Mouse (Mus musculus) heart, adult 11 months (tissue): ENCODE results near the gene Lrrc46.
A peak's percentile ranks its signal among the peaks of the same experiment; 100 is the strongest.

Experiments
- DNase-seq: peaks from one replicate; pipeline ENCODE4 v3.0.0; 2022

The Lrrc46 gene

DNA sequence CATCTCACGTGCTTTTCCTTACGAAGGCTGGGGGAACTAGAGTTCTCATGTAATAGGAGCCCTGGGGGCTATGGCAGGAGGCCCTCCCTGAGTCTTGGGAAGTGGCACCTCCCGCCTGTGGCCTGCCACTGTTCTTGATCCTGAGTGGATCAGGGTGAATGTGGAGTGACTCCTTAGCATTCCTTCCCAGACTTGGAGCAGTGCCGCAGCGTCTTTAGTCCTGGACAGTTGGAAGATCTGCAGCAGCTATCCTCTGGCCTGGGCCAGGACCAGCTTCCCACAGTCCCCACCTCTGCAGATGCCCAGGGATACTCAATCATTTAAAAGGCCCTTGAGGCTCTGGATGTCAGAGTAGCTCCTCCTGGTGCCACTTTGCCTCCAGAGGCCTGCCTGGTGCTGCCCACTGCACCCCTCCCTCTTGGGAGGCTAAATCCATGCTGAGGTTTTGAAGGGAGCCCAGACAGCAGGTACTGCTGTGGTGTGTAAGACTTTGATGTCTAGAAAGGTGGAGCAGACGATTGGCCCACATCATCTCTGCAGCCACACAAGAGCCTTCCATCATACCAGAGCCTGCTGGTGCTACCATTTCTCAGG, 8.4 kb upstream of the Lrrc46 start:
- DNase-seq = peak; percentile 88

DNA sequence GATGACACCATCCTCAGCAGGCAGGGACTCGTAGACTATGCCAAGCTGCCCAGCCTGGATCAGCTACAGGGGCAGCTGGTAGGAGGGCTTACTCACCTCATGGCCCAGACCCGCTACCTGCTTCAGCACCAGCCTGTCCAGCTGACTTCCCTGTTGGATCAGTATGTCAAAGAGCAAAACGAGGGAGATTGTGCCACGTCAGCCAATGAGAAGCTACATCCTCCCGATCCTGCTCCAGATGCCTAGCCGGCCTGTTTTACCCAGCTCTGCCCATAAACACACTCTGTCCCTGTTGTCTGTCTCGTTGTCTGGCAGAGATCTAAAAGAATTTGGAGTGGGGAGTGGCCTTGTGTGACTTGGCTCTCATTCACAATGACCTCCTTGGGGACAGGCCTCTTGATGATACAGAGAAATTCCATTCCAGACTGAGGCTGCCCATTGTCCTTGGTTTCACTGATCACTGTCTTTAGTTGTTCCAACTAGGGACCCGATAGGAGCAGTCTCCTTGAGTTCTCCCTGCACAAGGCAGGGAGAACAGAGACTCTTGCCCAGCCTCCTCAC, 7.0 kb upstream of the Lrrc46 start:
- DNase-seq = peak; percentile 89

DNA sequence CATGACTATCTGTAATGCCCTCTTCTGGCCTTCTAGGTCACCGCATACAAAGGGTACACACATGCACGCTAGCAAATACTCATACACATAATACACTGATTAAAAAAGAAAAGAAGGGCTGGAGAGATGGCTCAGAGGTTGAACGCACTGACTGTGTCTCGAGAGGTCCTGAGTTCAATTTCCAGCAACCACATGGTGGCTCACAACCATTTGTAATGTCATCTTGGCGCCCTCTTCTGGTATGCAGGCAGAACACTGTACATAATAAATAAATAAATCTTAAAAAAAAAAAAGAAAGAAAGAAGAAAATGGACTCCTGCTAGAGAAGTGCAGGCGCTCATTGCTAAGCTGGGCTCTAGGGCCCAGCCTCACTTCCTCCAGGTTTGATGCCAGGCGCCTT, 4.7 kb upstream of the Lrrc46 start:
- DNase-seq = no peak

DNA sequence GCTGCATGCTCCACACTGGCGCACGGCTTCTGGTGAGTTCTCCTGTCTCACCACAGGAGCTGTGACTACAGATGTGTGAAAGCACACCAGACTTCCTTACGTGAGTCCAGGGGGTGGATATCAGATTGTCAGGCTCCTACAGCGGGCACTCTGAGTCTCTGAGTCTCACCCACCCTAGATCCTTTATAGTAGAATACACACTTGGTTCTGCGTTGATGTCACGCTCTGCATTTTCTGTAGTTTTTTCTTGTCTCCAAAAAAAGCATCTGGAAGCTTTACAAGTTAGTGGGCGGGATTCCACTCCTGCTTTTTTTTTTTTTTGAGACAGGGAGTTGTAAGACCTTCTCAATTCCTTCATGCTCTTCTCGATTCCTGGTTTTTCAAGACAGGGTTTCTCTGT, 3.7 kb upstream of the Lrrc46 start:
- no peak for DNase-seq

DNA sequence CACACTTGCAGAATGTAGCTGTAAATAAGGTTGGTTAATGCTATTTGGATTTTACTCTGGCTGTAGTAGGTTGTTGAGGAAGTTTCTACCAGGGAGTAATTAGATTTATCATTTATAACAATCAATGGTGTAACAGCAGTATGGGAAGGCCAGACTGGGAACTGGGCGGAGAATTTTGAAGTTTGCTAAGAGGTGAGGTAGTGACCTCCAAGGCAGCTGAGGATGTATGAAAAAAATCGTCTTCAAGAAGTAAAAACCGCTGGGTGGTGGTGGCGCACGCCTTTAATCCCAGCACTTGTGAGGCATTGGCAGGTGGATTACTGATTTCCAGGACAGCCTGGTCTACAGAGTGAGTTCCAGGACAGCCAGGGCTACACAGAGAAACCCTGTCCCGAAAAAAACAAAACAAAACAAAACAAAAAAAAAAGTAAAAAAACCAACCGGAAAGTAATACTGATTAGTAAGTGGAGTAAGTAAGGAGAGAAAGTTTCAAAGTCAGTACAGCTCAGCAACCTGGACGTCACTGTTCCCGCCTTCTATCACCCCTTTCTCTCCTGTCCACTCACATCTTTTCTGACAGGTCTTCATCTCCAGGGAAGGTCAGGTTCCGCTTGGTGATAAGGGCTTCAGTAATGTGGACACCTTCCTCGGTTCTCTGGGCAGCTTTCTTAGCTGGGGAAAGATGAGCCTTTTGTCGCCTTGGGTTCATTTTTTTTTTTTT, 746 bp downstream of the Lrrc46 start:
- DNase-seq = no peak

DNA sequence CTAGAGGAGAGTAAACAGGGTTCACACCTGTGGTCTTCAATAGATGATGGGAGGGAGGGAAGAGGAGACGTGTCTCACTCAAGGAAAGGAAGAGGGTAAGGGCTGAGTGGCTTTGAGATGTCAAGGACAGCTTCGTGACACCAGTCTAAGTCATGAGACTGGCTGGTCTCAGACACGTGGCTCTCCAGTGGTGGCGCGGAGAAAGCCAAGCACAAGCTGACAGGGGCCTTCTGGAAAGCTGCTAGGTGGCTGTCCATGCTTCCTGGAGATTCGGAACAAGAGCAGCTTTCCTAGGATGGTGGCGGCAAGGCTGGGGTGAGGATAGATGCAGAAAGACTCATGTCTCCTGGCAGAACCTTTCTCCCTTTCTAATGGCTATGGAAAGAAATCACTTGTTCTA, 2.3 kb downstream of the Lrrc46 start:
- no peak for DNase-seq

DNA sequence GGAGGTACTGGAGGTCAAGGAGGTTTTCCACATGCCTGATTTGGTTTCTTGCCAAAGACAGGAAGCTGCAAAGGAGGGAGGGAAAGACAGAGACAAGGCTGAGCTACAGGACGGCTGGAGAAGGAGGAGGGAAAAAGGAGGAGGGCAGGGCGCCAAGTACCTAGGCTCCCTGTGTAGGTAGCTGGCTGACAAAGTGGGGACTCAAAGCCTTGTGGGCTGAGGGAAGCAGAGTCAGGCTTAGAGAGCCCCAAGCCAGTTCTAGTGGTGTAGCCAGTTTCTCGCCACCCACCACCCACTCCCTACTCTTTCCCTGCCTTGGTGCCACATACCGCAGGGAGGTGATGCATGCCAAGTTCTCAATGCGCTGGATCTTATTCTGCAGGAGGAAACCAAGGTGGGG, 5.1 kb downstream of the Lrrc46 start:
- DNase-seq = no peak

DNA sequence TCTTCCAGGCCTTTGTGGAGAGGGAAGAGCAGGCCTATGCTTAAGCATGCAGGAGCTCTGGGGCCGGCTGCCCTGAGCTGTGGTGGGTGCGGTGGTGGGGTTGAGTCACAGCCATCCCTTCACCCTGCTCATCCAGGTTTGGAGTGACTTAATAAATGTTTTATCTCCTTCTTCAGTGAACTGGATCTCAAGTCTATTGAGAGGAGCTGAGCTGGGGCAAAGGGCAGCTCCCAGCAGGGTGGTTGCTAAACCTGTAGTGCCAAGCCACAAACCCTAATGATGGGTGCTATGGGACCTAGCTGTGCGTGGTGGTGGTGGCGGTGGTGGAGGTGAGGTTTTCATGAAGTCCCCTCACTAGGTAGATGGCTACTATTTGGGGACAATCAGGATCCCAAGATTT, 7.4 kb downstream of the Lrrc46 start:
- DNase-seq = no peak

DNA sequence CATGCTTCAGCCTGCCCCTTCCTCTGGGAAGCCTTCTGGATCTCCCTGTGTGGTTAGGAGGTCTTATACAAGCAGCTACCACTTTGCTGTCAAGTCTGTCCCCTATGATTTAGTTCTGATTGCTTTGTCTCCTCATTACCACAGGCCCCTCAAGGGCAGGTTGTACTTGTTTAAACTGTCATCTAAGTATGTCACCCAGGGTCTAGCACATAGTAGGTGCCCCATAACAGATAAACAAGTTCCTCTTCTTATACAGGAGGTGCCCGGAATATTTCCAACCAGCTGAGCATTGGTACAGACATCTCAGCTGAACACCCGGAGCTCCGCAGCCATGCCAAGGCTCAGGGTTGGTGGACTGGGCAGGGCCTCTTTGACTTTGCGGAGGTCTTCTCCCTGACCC, 8.7 kb downstream of the Lrrc46 start:
- no peak for DNase-seq

DNA sequence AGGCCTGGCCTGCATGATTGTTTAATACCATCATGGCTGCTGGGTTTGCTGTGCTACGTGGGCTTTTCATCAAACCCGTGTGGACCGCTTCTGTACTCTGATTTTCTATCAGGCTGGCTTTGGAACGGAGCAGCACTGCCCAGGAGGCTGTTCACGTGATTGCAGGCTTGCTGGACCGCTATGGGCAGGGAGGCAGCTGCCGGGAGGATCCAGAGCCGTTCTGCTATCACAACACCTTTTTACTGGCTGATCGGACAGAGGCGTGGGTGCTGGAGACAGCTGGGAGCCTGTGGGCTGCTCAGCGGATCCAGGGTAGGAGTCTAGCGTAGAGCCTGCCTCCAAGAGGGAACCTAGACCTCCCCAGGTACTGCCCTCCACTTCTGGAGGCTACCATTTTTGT, 9.2 kb downstream of the Lrrc46 start:
- DNase-seq = peak; percentile 91

DNA sequence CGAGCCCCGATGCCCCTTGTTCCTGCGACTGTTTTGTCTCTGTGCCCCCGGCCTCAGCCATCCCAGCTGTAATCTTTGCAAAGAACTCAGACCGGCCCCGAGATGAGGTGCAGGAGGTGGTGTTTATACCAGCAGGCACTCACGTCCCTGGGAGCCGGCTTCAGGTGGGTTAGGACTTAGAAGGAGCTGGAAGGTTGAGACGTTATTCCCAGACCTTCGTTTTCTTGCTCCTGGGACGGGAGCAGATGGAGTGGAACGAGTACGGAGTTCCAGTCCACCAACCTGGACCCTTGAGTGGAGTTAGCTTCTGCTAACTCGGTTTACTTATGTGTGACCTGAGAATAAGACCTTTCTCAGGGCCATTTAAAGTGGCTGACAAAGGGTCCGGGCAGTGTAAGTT, 10.8 kb downstream of the Lrrc46 start:
- no peak for DNase-seq

DNA sequence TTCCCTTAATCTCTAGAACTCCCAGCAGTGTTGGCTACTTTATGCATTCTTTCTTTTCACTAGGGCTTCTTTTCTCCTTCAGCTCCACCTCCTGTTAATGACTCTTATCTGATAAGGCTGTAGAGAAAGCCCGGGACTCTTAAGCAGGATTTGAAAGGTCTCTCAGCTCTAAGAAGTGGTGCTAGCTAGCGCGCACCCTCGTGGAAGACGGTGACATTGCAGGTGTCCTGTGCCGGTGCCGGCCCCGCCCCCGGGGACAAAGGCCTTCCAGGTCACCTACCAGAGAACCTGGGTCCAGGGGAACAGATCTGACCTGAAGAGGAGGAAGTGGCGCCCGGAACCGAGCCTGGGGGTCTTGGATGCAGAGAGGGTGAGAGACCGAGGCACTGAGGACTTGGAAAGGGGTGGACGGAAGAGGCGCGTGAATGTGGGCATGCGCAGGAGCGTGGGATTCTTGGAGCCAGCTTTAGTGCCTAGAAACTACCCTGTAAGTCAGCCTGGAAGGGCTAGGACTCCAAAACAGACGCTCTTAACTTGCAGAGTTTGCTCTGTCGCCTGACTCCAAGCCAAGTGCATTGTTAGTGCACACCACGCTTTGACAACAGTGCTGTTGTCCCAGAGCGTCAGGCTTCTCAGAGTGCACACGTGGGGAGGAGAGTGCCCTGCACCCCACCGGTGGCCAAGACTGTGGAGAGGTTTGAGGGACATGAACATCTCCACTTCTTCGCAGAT, 11.4 kb downstream of the Lrrc46 start, which contains the start of gene Scrn2:
Gene Scrn2 (plus strand): TSS at position 253 of the 732 bp plus-strand sequence.
- peak; percentile 98 for DNase-seq

DNA sequence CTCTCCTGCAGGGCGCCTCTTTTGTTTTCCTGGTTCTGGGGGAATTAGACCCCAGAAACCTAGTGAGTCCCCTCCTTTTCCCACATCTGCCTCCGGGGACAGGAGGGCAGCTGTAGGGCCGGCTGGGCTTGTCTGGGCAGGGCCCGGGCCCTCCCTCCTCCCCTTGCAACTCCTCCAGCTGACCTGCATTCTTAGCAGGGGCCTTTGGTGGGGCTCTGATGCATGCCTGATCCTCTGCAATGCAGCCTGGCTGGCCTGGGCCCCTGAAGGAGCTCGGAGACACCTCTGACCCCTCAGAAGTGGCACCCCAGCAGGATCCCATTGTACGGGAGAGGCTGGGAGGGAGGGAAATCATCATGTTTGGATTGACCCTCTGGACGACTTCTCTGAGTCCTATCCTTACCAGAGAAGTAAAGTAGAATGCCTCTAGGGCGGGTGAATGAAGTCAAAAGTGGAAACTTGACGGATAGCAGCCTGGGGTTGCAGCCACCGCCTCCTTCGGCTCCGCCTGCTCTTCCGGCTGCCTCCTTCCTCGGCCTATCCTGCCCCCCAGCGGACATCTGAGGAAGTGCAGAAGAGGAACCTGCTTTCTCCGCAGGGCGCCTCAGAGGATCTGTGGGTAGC, 15.4 kb downstream of the Lrrc46 start:
- peak; percentile 98 for DNase-seq

DNA sequence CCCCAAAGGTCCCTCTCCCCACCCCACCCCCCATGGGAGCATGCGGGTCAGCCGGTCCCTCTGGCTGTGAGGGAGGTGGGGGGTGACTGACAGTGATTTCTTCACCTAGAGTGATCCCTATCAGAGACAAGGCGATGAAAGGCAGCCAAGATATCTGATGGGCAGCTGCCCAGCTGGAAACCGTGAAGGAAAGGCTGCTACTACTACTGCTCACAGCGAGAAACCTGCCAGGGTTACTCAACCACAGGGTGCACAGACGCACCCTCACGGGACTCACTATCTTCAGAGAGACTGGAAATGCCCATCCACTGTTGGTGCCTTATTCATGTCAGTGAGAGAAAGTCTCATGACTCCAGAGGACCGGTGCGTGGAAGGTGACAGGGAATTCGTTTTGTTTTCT, 16.2 kb downstream of the Lrrc46 start:
- DNase-seq = no peak

DNA sequence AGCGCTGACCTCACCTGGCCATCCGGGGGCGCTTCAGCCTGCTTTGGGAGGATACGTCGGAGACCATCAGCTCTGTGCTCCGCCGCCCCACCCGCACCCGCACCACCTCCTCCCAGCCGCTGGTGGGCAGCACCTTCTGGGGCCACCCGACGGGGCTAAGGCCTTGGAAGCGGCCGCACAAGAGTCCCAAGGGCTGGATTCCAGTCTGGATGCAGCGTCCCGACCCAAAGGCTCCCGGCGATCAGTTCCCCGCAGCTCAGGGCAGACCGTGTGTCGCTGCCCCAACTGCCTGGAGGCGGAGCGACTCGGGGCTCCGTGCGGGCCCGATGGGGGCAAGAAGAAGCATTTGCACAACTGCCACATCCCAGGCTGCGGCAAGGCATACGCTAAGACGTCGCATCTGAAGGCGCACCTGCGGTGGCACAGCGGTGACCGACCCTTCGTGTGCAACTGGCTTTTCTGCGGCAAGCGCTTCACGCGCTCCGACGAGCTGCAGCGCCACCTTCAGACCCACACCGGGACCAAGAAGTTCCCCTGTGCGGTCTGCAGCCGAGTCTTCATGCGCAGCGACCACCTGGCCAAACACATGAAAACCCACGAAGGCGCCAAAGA, 19.2 kb downstream of the Lrrc46 start:
- DNase-seq = peak; percentile 97

DNA sequence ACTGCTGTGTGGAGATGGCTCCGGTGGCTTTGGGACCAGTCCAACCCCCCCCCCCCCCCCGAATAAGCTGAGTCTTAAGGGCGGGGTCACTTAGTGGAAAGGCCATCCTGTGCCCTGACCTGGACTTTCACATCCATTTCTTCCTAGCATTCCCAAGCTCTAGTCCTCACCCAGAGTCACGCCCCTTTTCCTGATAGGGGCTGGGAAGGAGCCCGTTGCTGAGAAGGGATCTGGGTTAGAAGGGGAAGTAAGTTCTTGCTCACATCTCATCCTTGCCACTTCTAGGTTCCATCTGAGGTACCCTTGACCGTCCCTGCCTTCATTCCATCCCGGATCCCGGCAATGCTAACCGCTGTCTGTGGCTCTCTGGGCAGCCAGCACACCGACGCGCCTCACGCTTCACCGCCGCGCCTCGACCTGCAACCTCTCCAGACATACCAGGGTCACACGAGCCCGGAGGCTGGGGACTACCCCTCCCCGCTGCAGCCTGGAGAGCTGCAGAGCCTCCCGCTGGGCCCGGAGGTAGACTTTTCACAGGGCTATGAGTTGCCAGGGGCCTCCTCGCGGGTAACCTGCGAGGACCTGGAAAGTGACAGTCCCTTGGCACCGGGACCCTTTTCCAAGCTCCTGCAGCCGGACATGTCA, 20.0 kb downstream of the Lrrc46 start:
- no peak for DNase-seq

DNA sequence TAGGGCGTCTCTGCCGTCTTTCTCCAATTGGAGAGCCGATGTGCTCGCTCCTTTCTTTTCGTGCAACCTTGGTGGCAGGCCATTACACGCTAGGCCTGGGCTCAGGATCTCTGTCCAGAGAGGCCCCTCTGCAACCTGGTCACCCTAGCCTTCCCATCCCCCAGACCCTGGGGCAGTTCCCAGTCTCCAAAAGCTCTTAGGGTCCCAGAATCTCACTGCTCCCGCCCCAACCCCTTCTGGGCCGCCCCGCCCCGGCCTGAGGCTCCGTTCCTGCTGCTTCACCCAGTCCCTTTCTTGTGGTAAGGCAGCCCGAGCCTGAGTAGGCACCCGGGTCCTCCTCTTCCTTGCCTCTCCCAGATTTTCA, 21.9 kb downstream of the Lrrc46 start:
- no peak for DNase-seq

DNA sequence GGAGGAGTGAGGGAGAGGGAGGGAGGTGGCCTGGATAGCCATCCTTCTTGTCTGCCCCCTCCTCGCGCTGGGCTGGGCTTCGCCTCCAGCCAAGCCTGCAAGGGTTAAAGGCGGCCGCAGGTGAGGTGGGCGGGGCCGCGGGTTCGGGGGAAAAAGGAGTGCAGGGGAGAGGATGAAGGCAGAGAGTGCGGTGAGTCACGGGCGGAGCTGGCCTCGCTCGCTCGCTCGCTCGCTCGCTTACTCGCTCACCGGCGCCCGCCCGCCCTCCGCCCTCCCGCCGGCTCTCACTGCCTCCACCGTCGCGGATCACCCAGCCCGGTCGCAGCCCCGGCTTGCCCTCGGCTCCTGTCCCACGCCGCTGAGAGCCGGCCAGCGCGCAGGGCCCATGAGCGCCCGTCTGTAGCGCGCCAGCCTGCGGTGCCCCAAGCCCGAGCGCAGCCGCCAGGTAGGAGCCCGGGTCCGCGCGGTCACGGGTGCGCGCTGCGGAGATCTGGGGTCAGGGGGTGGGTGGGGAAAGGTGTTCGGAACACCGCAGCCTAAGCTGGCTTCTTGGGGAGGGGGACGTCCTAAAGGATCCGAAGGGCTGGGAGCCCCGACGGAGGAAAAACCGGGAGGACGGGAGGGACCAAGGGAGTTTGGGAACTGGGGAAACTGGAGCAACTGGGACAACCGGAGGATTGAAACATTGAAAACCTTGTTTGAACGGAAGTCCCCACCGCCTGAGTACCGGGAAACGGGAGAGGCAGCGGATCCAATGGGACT, 22.4 kb downstream of the Lrrc46 start:
- DNase-seq = no peak

DNA sequence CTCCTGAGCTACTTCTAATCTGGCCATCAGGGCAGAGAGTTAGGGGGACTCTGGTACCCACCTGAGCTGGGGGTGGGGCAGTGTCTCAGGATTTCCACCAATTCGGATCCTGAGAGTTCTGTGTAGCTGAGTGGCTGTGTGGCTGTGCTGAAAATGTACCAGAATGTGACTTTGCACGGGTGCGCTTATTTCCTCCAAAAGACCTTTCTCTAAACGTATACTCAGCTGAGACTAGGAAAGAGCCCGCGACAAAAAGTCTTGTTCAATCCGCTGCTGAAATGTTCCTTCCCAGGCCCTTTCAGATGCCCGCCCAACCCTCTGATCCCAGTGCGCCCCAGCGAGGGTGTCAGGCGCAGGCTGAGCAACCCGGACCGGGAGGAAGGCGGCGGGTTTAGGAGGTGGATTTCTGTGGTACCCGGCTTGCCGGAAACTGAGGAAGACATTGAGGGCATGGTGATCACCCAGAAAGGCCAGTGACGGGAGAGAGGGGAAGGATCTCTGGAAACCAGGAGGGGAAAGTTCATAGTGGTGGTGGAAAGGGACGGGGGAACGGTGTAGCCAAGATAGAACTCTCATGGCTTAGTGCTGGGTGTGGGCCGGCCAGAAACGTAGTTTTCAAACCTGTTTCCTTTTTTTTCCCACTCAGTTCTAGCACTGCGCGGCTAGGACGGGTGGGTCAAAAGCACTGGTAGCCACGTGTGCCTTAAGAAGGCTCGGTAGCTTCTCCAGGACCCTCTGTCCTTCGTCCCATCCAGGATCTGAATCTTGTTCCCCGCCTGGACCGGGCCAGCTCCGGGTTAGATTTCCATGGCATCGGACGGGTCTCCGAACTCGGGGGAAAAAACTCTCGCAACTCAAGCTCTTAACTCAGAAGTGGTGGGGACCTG, 23.3 kb downstream of the Lrrc46 start:
- DNase-seq = no peak

DNA sequence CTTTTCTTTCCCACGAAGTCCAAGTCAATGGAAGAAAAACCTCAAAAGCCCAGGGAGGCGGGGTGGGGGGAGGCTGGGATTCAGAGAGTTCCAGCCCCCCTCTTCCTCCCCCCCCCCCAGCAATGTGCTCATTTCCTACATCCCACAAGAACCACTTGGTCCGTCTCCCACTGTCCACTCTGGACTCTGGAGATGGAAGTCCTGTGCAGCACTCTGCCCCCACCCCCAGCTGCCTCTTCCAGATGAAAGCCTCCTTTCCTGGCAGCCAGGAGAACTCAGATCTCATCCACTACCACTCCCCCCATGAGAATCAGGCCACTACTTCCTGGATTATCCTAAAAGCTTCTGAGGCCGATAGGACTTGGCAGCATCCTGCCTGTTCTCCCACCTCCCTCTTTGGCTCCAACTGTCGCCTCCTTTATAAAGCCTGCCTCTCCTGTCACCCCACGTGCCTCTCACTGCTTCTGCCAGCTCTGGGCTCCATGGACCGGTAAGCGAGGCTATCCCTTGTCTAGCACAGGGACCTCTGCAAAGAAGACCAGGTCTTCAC, 28.0 kb downstream of the Lrrc46 start, which contains the start of gene Sp6:
Gene Sp6 (plus strand): TSS at position 274 of the 550 bp plus-strand sequence.
- no peak for DNase-seq
